Mouse (Mus musculus): Measurements from ENCODE around the gene Cntrl. TPM values are rescaled to one million over a fixed set of nuclear protein-coding genes. Genes with fewer than 3 reads are reported as not detected.

Gene Cntrl
- polyA plus RNA-seq, 1 experiment from 2014 or later: 23.7 TPM

GRCm38 (mm10) chr2:35199971-35200897, 90.9 kb downstream of the Cntrl start:
- Histone ChIP-seq H3K27ac (ENCODE audit: low read length) (peak overlapping the region; percentile 99), H3K36me3 (ENCODE audit: control insufficient read depth, insufficient read depth, low read length) (no peaks in the 10 kb centered on the region), H3K4me1 (replicated peaks; ENCODE audit: control insufficient read depth, insufficient read depth, low read length) (peaks cover 12% of the 10 kb centered on the region), H3K9me3 (ENCODE audit: control insufficient read depth, low read length) (no peaks in the 10 kb centered on the region), H3K9ac (ENCODE audit: low read length) (peak overlapping the region; percentile 99), H3K27me3 (ENCODE audit: control insufficient read depth, insufficient read depth, low read depth, low read length) (no peaks in the 10 kb centered on the region), H3K4me3 (ENCODE audit: low read length) (peak overlapping the region; percentile 89), H3K4me2 (ENCODE audit: low read depth, low read length) (peak overlapping the region; percentile 83)
- peak; percentile 89 for ATAC-seq (ENCODE audit: low read depth)
- WGBS: under 1% methylated on average over 84 of the region's 90 CpGs

- Histone ChIP-seq H3K9ac (ENCODE audit: low read length) (peak within 1 kb of the TSS; percentile 99), H3K4me2 (ENCODE audit: low read depth, low read length) (peak within 1 kb of the TSS; percentile 91), H3K9me3 (ENCODE audit: control insufficient read depth, low read length) (no peaks in the 10 kb centered on the region), H3K27ac (ENCODE audit: low read length) (peak within 1 kb of the TSS; percentile 99), H3K27me3 (ENCODE audit: control insufficient read depth, insufficient read depth, low read depth, low read length) (no peaks in the 10 kb centered on the region), H3K36me3 (ENCODE audit: control insufficient read depth, insufficient read depth, low read length) (no peaks in the 10 kb centered on the region), H3K4me3 (ENCODE audit: low read length) (peak within 1 kb of the TSS; percentile 89), H3K4me1 (replicated peaks; ENCODE audit: control insufficient read depth, insufficient read depth, low read length) (peaks cover 12% of the 10 kb centered on the region)
- under 1% methylated on average over 41 of the region's 47 CpGs for WGBS
- peak; percentile 98 for ATAC-seq (ENCODE audit: low read depth)
Measured at GRCm38 (mm10) chr2:35200898-35201668, 91.8 kb downstream of the Cntrl start, which contains the start of gene Rab14. TSS of gene Rab14 (minus strand) at chr2:35201120.

GRCm38 (mm10) chr2:35203729-35204128, 94.4 kb downstream of the Cntrl start:
- H3K4me2 ChIP-seq (ENCODE audit: low read depth, low read length): no peak overlapping the region
- no peaks in the 10 kb centered on the region for H3K9me3 ChIP-seq (ENCODE audit: control insufficient read depth, low read length)
- no peak overlapping the region for H3K9ac ChIP-seq (ENCODE audit: low read length)
- peaks cover 9% of the 10 kb centered on the region for H3K4me1 ChIP-seq (replicated peaks; ENCODE audit: control insufficient read depth, insufficient read depth, low read length)
- no peak overlapping the region for H3K27ac ChIP-seq (ENCODE audit: low read length)
- no peak for ATAC-seq (ENCODE audit: low read depth)
- H3K27me3 ChIP-seq (ENCODE audit: control insufficient read depth, insufficient read depth, low read depth, low read length): no peaks in the 10 kb centered on the region
- H3K4me3 ChIP-seq (ENCODE audit: low read length): no peak overlapping the region
- H3K36me3 ChIP-seq (ENCODE audit: control insufficient read depth, insufficient read depth, low read length): no peaks in the 10 kb centered on the region

GRCm38 (mm10) chr2:35206761-35207160, 97.5 kb downstream of the Cntrl start:
- H3K9me3 ChIP-seq (ENCODE audit: control insufficient read depth, low read length): no peaks in the 10 kb centered on the region
- no peak for ATAC-seq (ENCODE audit: low read depth)
- WGBS: 84% methylated on average over 3 of the region's 3 CpGs
- no peak overlapping the region for H3K4me3 ChIP-seq (ENCODE audit: low read length)
- 0 out of 2 replicates have a peak, but pooled peaks cover 2% of the 10 kb centered on the region for H3K4me1 ChIP-seq (replicated peaks; ENCODE audit: control insufficient read depth, insufficient read depth, low read length)
- H3K27ac ChIP-seq (ENCODE audit: low read length): no peak overlapping the region
- H3K27me3 ChIP-seq (ENCODE audit: control insufficient read depth, insufficient read depth, low read depth, low read length): no peaks in the 10 kb centered on the region
- no peaks in the 10 kb centered on the region for H3K36me3 ChIP-seq (ENCODE audit: control insufficient read depth, insufficient read depth, low read length)
- H3K9ac ChIP-seq (ENCODE audit: low read length): no peak overlapping the region
- H3K4me2 ChIP-seq (ENCODE audit: low read depth, low read length): no peak overlapping the region

- H3K4me2 ChIP-seq (ENCODE audit: low read depth, low read length): no peak overlapping the region
- H3K36me3 ChIP-seq (ENCODE audit: control insufficient read depth, insufficient read depth, low read length): no peaks in the 10 kb centered on the region
- ATAC-seq (ENCODE audit: low read depth): peak; percentile 26; the same call in 1 of the 2 replicates
- WGBS: 64% methylated on average over 3 of the region's 3 CpGs
- H3K27me3 ChIP-seq (ENCODE audit: control insufficient read depth, insufficient read depth, low read depth, low read length): no peaks in the 10 kb centered on the region
- H3K4me3 ChIP-seq (ENCODE audit: low read length): no peak overlapping the region
- H3K27ac ChIP-seq (ENCODE audit: low read length): no peak overlapping the region
- 0 out of 2 replicates have a peak, but pooled peaks cover 2% of the 10 kb centered on the region for H3K4me1 ChIP-seq (replicated peaks; ENCODE audit: control insufficient read depth, insufficient read depth, low read length)
- H3K9ac ChIP-seq (ENCODE audit: low read length): no peak overlapping the region
- H3K9me3 ChIP-seq (ENCODE audit: control insufficient read depth, low read length): no peaks in the 10 kb centered on the region
Measured at GRCm38 (mm10) chr2:35208054-35208453, 98.8 kb downstream of the Cntrl start.

- Histone ChIP-seq H3K4me1 (replicated peaks; ENCODE audit: control insufficient read depth, insufficient read depth, low read length) (0 out of 2 replicates have a peak, but pooled peaks cover 2% of the 10 kb centered on the region), H3K4me2 (ENCODE audit: low read depth, low read length) (no peak overlapping the region), H3K36me3 (ENCODE audit: control insufficient read depth, insufficient read depth, low read length) (no peaks in the 10 kb centered on the region), H3K9ac (ENCODE audit: low read length) (peak overlapping the region; percentile 11; the same call in 1 of the 2 replicates), H3K9me3 (ENCODE audit: control insufficient read depth, low read length) (no peaks in the 10 kb centered on the region), H3K27me3 (ENCODE audit: control insufficient read depth, insufficient read depth, low read depth, low read length) (no peaks in the 10 kb centered on the region), H3K27ac (ENCODE audit: low read length) (no peak overlapping the region), H3K4me3 (ENCODE audit: low read length) (no peak overlapping the region)
- 59% methylated on average over 8 of the region's 8 CpGs for WGBS
- ATAC-seq (ENCODE audit: low read depth): no peak
Measured at GRCm38 (mm10) chr2:35208931-35209665, 99.8 kb downstream of the Cntrl start.

GRCm38 (mm10) chr2:35211681-35212080, 102.4 kb downstream of the Cntrl start:
- 48% methylated on average over 3 of the region's 3 CpGs for WGBS
- Histone ChIP-seq H3K4me1 (replicated peaks; ENCODE audit: control insufficient read depth, insufficient read depth, low read length) (peaks cover 7% of the 10 kb centered on the region; the same call in 1 of the 2 replicates), H3K27me3 (ENCODE audit: control insufficient read depth, insufficient read depth, low read depth, low read length) (no peaks in the 10 kb centered on the region), H3K27ac (ENCODE audit: low read length) (no peak overlapping the region), H3K36me3 (ENCODE audit: control insufficient read depth, insufficient read depth, low read length) (no peaks in the 10 kb centered on the region), H3K4me2 (ENCODE audit: low read depth, low read length) (no peak overlapping the region), H3K4me3 (ENCODE audit: low read length) (no peak overlapping the region), H3K9me3 (ENCODE audit: control insufficient read depth, low read length) (no peaks in the 10 kb centered on the region), H3K9ac (ENCODE audit: low read length) (no peak overlapping the region)
- ATAC-seq (ENCODE audit: low read depth): no peak

- H3K27me3 ChIP-seq (ENCODE audit: control insufficient read depth, insufficient read depth, low read depth, low read length): no peaks in the 10 kb centered on the region
- H3K4me2 ChIP-seq (ENCODE audit: low read depth, low read length): no peak overlapping the region
- WGBS: 60% methylated on average over 12 of the region's 12 CpGs
- peaks cover 4% of the 10 kb centered on the region; the same call in 1 of the 2 replicates for H3K4me1 ChIP-seq (replicated peaks; ENCODE audit: control insufficient read depth, insufficient read depth, low read length)
- H3K4me3 ChIP-seq (ENCODE audit: low read length): no peak overlapping the region
- H3K36me3 ChIP-seq (ENCODE audit: control insufficient read depth, insufficient read depth, low read length): no peaks in the 10 kb centered on the region
- no peak overlapping the region for H3K27ac ChIP-seq (ENCODE audit: low read length)
- ATAC-seq (ENCODE audit: low read depth): no peak
- no peaks in the 10 kb centered on the region for H3K9me3 ChIP-seq (ENCODE audit: control insufficient read depth, low read length)
- H3K9ac ChIP-seq (ENCODE audit: low read length): no peak overlapping the region
Measured at GRCm38 (mm10) chr2:35213345-35213910, 104.1 kb downstream of the Cntrl start.

Data from lung, embryonic 16.5 days (tissue).